Comparison of ENCODE assay signal across 9 mouse cellular contexts in genomic region chr7:126467271-126467670, GRCm38 (mm10). TPM values are rescaled to one million over a fixed set of nuclear protein-coding genes. Genes with fewer than 3 reads are reported as not detected.
DNase-seq lines count a peak whose midpoint lies in the region; ATAC-seq and TF ChIP-seq lines count a peak whose summit lies in the region.
"Had no signal": no experiment of that assay in that cellular context is flagged by ENCODE, and none has a peak within 500 bp of the region (broad histone marks: within the 10 kb centered on the region; RNA-seq: fewer than 3 reads in every experiment).

No protein-coding gene starts in this region.

- H3K4me1 ChIP-seq in cortical plate, adult 2 months (ENCODE audit: control insufficient read depth, insufficient read depth, low read length): no peaks in the 10 kb centered on the region

- no peak for TF ChIP-seq POLR2A in cortical plate, adult 2 months (IDR thresholded peaks at IDR 0.05; ENCODE audit: extremely low read depth, insufficient read depth, low read length)

- no peak overlapping the region for H3K27ac ChIP-seq in cortical plate, adult 2 months (ENCODE audit: insufficient read depth, low read length)
- H3K27ac ChIP-seq: stomach, embryonic 15.5 days had no signal

- 0 out of 2 replicates have a peak, but pooled peaks have one; percentile 38 for ATAC-seq in frontal cortex, adult (ENCODE audit: low TSS enrichment)

- peak; percentile 37; the same call in 1 of the 2 replicates for TF ChIP-seq CTCF in cortical plate, adult 2 months (IDR thresholded peaks at IDR 0.05; ENCODE audit: extremely low read depth, insufficient read depth, low read length)

- H3K4me3 ChIP-seq in cortical plate, adult 2 months (ENCODE audit: insufficient read depth, low read length): no peak overlapping the region
- H3K4me3 ChIP-seq: stomach, embryonic 15.5 days had no signal

- DNase-seq in frontal cortex, postnatal 14 days (ENCODE audit: low spot score in 2 of 2): no peak
- peak; percentile 48 for DNase-seq in right cerebral cortex, postnatal 14 days
- no peak for DNase-seq in right cerebral cortex, postnatal 36 days (ENCODE audit: low spot score in 2 of 2)
- peak; percentile 62 to 69 for DNase-seq in kidney, postnatal 4 days
- DNase-seq in retina, embryonic 14.5 days (ENCODE audit: low spot score): peak; percentile 69
- no peak for DNase-seq in ovary, postnatal 10 days (ENCODE audit: low spot score)

RNA-seq across cellular contexts. Expression of gene Atp2a1, which starts 4.4 kb away (rescaled TPM):
- polyA plus RNA-seq in cortical plate, adult 2 months (2012; rRNA removed): 0.52 and 0.57 TPM in 2 replicates

RNA-seq across cellular contexts. Expression of gene Sh2b1, which starts 8.0 kb away (rescaled TPM):
- polyA plus RNA-seq in cortical plate, adult 2 months (2012; rRNA removed): 63.7 and 66.0 TPM in 2 replicates

RNA-seq across cellular contexts. Expression of gene Tufm, which starts 19.9 kb away (rescaled TPM):
- polyA plus RNA-seq in cortical plate, adult 2 months (2012; rRNA removed): 90.1 and 96.8 TPM in 2 replicates

RNA-seq across cellular contexts. Expression of gene Atxn2l, which starts 36.0 kb away (rescaled TPM):
- 119 and 129 TPM in 2 replicates for polyA plus RNA-seq in cortical plate, adult 2 months (2012; rRNA removed)

RNA-seq across cellular contexts. Expression of gene Rabep2, which starts 38.7 kb away (rescaled TPM):
- polyA plus RNA-seq in cortical plate, adult 2 months (2012; rRNA removed): 21.9 and 23.8 TPM in 2 replicates

Comparison
In these comparisons a context has a peak if more than half of its experiments do, and no peak if none do; other contexts are left out.
1. DNase-seq: peak in right cerebral cortex, postnatal 14 days (single experiment), kidney, postnatal 4 days (2 of 2) and retina, embryonic 14.5 days (single experiment); none in frontal cortex, postnatal 14 days (0 of 2), right cerebral cortex, postnatal 36 days (0 of 2) and ovary, postnatal 10 days (single experiment).